Mouse (Mus musculus) c-Kit-positive CD71-positive TER-119-positive erythroid progenitor cells, embryonic 14.5 days (primary cell): ENCODE data around the gene Nle1.
"Not testable (repeated sequence)": the region's sequence is repeated elsewhere in the genome, so short reads cannot be mapped to it uniquely, and the experiment has no call there.

ENCODE experiments used
- DNase-seq: peaks from one replicate; pipeline ENCODE4 v3.0.0-alpha.2; 2013; ENCODE audit warnings: low spot score

Gene Nle1

GRCm38 (mm10) chr11:82907651-82908607 lies at the start of gene Nle1:
Gene Nle1 (minus strand): TSS chr11:82908411.
- peak; percentile 90 for DNase-seq

- DNase-seq = no peak
Observed at GRCm38 (mm10) chr11:82956925-82957324, 48.7 kb upstream of the Nle1 start.

GRCm38 (mm10) chr11:82954631-82955030 lies 46.4 kb upstream of the Nle1 start:
- DNase-seq = no peak

- DNase-seq = no peak
Observed at GRCm38 (mm10) chr11:82952612-82953542, 44.7 kb upstream of the Nle1 start.

DNA sequence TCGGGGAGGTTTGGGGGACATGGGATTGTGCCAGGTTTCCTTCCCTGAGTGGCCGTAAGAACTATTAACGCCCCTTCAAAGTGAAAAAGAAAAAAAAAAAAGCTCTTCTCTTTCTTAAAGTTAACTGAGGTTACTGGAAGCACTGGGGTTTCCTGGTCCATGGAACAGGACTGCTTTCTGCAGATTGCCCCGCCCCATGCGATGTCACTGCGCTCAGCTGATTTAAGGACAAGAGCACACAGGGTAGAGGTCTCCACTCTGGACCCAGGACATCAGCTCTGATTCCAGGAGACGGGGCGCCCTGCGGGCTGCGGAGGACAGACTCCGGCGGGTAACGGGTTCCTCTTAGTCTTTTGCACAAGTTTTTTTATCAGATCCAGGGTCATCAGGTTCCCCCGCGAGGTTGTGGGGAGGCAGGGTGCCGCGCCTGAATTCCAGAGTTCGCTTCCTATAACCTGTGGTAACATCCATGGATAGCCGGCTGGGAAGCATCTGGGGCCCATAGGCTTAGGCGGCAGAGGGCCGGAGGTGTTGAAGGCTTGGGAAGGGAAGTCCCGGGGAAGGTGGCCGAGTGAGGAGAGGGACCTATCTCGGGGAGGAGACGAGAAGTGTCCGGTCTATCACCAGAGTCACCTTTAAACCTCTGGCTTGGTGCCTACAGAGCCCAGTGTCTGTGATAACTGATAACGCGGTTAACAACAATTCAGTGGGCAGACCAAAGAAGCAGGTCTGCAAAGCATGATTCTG lies 43.8 kb upstream of the Nle1 start:
- no peak for DNase-seq

DNA sequence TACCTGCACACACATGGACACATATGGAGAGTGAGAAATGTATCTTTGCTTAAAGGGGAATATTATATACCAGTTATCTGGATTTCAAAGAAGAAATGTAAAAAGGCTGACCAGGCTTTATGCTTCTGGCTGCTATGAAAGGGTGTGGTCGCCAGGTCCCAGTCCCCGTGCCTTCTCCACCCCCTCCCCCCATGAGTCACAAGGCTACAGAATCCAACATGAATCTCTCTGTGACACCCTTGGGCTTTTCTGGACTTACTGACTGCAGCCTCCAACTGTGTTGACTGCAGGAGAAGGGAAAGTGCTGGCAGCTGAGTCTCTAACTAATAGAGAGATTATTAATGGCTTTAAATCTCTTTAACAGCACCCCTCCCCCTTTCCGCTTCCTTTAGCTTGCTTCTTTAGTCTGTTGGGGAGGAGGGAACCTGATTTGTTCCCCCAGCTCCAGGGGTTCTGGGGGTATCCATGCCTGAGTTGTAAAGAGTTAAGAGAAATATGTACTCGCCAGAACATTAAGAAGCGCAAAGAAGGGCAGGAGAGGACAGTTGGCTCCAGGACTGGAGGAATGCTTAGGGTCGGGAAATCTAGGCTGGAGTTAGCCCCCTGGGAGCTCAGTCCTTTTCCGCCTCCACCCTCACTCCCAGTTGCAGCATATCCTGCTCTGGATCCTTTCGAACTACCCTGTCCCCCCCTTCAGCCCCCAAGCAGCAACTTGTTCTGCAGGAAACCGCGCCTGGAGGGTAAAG lies 42.7 kb upstream of the Nle1 start, which contains the start of gene Slfn5:
Slfn5 (plus strand) TSS at position 614 of the 746 bp plus-strand sequence.
- no peak for DNase-seq

DNA sequence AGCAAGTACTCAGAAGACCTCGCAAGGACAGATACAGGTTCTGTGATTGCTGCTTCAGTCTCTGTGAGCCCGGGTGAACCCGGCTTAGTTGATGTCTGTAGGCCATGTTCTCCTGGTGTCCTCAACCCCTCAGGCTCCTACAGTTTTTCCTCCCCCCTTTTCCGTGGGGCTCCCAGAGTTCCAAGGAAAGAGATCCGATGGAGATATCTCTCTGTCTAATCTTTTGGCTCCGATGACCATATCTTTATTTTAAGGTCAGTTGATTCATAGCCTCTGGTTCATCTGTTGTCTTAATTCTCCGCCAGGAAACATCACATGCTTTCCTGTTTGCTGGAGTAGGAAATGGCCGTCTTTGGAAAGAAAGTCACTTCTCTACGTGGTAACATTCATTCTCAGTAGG lies 40.8 kb upstream of the Nle1 start:
- DNase-seq = no peak

GRCm38 (mm10) chr11:82947457-82947856 lies 39.2 kb upstream of the Nle1 start:
- no peak for DNase-seq

- no peak for DNase-seq
Observed at GRCm38 (mm10) chr11:82945636-82946035, 37.4 kb upstream of the Nle1 start.

- no peak for DNase-seq
Observed at GRCm38 (mm10) chr11:82943336-82943735, 35.1 kb upstream of the Nle1 start.

DNA sequence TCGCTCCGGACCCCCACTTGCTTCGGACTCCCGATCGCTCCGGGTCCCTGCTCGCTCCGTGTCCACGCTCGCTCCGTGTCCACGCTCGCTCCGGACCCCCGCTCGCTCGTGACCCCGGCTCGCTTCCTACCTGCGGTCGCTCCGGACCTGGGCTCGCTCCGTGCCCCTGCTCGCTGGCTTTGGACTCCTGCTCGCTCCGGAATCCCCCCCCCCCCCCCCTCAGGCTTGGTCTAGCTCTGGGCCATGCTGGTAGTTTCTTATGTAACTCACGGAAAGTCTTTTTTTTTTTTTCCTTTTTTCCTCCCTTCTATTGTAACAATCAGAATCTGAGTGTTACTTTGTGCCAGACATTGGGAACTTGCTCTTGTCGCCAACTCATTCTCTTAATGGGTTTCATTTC lies 25.0 kb upstream of the Nle1 start:
- no peak for DNase-seq

- not testable (repeated sequence) for DNase-seq
Observed at GRCm38 (mm10) chr11:82931671-82932450, 23.6 kb upstream of the Nle1 start.

DNA sequence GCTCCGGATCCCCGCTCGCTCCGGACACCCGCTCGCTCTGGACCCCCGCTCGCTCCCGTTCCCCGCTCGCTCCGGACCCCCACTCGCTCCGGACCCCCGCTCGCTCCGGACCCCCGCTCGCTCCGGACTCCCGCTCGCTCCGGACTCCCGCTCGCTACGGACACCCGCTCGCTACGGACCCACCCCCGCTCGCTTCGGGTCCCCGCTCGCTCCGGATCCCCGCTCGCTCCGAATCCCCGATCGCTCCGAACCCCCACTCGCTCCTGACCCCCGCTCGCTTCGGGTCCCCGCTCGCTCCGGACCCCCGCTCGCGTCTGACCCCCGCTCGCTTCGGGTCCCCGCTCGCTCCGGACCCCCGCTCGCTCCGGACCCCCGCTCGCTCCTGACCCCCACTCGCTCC lies 22.9 kb upstream of the Nle1 start:
- not testable (repeated sequence) for DNase-seq

GRCm38 (mm10) chr11:82930391-82930955 lies 22.3 kb upstream of the Nle1 start:
- DNase-seq = not testable (repeated sequence)

- no peak for DNase-seq
Observed at GRCm38 (mm10) chr11:82929633-82929950, 21.4 kb upstream of the Nle1 start.

DNA sequence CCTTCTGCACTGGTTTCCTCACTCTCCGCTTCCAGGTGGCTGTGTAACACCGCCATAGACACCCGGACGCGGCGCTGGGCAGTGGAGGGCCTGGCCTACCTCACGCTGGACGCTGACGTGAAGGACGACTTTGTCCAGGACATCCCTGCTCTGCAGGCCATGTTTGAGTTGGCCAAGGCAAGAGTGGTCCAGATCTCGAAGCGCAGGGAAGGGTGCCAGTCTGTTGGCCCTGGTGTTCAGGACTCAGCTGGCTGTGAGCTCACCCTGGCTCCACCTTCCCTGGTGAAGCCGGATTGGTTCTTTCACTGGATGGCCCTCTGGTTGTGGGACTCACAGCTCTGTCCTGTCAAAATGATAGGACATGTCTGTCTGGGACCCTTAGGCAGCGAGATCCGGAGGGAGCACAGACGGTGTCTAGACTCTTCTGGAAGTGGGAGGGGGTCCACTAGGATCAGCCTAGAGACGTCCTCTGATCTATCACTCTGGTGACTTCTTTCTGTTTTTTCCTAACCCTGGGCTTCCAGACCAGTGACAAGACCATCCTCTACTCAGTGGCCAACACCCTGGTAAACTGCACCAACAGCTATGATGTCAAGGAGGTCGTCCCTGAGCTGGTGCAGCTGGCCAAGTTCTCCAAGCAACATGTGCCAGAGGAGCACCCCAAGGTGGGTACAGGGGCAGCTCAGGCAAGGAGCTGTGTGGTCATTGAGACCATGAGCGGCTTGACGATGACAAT lies 20.9 kb upstream of the Nle1 start:
- DNase-seq = no peak

- DNase-seq = not testable (repeated sequence)
Observed at GRCm38 (mm10) chr11:82923910-82924309, 15.7 kb upstream of the Nle1 start.

DNA sequence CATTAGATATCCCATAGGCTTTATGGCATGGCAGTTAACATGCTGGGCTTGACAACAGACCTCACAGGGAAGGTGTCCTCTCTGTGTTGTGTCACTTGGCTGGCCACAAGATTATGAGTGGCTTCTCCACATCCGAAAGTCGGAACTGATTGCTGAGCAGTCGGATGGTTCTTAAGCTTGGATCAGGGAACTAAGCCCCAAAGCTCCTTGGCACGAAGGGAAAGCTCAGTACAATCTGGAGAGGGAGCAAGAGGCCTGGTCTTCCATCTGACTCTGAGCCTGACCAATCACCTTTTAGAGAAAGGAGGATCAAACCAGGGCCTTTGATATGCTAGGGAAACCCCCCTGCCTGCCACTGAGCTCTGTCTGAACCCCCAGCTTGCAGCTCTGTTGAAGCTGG lies 13.5 kb upstream of the Nle1 start:
- DNase-seq = no peak

DNA sequence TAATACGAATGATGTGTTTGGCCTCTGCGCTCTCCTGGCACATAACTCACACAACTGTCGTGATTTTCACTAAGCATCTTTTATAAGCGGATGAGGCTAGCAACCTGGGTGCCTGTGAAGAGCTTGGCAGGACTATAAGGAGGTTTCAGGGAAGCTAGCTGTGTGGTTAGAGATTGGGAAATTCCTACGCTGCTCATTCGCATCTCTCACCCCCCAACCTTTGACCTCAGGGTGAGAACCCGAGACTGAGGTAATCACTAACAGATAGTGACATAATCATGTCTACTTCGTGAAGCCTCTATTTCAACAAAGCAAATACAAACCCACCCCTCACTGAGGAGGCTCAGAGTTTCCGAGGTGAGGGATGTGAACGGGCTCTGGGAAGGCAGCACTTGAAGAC lies 12.6 kb upstream of the Nle1 start:
- no peak for DNase-seq
